Mouse (Mus musculus) fibroblast of lung, adult 2 months (primary cell): ENCODE results near the gene Gng10.

Source experiments
- DNase-seq: peaks from one replicate; pipeline ENCODE4 v3.0.0-alpha.2; 2011; ENCODE audit warnings: low read depth

The Gng10 gene

DNA sequence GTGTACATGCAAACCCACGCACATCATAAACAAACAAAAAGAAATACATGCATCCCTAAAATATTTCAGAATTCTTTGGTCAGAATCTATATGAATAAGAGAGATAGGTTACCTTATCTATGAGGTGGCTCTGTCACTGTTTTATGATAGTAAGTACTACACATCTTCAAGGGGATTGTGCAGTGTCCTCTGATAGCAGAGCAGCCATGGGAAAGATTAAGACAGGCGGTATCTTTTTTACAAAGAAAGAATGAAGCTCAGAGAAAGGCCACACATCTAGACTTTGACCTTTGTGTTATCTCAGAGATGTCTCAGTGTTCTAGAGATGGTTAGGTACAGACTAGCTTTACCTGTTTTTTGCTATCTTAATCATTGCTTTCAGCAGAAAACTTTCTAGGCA, 18.0 kb upstream of the Gng10 start:
- DNase-seq, result no peak

DNA sequence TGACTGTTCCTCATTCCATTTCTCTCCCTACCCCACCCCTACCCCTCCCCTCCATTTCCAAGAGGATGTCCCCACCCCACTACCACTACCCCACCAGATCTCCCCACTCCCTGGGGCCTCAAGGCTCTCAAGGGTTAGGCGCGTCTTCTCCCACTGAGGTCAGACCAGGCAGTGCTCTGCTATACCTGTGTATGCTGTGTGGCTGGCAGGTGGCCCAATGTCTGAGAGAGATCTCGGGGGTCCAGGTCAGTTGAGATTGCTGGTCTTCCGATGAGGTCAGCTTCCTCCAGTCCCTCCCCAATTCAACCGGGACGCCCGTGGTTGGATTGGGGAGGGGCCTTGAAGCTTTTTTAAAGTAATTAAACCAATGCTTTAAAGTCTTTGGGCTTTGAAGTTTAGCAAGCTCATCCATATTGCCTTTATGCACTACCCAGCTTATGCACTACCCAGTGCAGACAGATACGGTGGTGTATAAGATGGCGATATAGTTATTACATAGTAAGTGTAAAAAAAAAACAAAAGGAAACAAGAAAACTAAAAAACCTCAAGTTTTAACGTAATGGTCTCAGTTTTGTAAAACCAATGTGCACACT, 467 bp upstream of the Gng10 start:
- no peak for DNase-seq

DNA sequence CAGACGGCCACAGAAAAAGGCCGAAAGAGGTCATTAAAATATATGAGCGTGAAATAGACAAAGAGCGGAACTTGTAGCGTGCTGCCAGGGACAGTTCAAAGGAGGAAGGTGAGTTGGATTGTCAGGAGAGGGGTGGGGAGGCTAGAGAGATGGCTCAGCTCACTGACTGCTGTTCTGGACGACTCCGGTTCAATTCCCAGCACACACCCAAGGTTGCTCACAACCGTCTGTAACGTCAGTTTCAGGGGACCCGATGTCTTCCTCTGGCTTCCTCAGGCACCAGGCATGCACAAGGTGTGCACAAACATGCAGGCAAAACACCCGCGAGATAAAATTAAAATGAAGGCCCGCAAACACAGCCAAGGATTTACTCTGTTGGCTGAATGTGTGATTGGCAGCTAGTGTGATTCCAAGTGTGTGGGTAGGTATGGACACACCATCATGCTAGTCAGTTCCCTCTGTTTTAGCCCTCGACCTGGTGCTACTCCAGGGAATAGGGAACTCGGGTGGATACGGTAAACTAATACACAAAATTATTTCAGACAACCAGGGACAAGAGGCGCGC, 980 bp downstream of the Gng10 start:
- DNase-seq, result no peak

DNA sequence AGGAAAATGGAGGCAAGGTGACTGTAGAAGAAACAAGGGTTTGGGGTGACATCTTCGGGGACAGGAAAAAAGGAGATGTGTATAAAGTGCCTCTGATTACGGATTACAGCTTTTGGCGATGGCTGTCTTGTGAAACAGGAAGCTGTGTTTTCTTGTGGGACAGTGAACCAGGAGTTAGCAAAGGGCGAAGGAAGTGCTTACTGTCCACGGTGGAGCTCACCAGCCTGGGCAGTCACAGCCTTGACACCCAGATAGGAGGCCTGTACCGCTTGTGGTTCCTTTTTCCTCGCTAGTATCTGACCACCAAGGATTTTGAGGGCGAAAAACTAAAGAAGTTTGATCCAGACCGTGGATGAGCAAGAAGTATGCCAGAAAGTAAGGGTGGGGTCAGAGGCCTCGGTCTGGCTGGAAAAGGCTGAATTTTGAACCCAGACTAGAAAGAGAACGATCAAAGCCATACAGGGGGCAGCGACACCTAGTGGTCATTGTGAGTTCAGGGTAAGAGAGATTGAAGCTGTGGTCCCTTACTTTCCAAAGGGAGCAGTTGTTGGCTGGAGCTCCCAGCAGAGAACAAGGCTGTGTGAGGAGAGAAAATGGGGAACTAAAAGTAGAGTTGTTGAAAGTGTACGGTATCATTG, 1.7 kb downstream of the Gng10 start:
- DNase-seq, result peak; percentile 63

DNA sequence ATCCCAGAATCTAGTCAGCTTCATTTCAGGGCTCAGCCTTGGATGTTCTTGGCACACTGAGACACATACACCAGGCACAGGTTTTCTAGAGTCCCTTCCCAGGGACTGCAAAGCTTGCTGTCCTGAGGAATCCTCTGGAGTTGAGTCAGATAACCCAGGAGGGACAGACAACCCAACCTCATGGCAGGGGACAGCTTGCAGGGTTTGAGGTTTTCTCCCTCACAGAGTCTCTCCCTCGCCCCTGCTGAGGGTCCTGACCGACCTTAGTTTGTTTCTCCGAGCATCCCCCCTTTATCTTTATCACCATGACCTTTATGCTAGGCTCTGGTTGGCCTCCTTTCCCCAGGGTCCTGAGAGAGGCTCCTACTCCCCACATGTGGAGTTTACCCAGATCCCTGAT, 2.6 kb downstream of the Gng10 start:
- DNase-seq, result no peak

DNA sequence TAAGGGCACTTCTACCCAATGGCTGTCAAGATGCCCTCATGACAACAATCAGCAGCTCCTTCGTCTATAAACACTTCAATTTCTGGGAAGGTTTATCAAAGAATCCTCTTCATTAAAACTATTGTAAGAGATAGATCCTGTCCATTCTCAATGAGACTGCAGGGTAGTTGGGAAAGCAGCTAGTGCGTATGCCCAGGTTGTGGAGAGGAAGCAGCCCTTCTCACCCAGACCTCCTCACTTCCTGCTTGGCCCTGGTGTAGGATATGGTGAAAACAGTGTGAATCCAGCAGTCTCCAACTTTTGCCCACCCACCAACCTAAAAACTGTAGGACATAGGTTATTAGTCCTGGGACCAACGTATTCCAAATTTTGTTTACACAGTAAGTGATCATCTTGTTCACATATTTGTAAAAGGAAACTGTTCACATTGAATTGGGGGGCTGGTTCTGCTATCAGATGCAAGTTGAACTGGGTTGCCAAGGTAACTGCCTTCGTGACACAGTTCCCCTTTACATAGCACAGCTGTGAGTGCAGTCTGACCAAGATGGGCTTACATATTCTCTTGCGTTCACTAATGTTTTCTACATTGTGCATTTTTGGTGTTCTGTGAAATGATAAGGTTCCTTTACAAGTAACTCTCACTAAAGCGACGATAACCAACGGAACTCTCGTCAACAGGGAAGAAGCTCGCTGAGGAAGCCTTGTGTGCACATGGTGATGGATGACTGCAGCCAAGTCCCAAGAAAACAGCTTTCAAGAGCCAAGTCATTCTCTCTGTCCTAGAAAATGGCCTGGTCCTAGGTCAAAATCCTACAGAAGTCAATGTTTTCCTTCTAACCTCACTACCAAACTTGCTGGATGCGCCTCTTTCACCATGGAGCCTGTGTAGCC, 5.8 kb downstream of the Gng10 start:
- DNase-seq, result no peak

DNA sequence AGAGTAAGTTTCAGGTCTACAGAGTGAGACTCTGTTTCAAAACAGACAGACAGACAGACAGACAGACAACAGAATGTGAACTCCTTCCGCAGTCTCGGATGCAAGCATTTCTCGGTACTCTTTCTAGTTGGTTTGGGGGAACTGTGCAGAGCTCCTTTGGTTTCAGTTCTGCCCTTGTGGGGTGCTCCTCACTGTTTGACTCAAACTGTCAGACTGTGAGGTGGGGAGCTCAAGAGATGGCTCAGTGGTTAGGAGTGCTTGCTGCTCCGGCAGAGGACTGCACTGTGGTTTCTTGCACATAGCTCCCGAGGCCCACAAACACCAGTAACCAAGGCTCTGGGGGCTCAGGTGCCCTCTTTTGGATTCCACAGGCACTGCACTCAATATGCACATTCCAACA, 8.2 kb downstream of the Gng10 start:
- DNase-seq, result no peak

DNA sequence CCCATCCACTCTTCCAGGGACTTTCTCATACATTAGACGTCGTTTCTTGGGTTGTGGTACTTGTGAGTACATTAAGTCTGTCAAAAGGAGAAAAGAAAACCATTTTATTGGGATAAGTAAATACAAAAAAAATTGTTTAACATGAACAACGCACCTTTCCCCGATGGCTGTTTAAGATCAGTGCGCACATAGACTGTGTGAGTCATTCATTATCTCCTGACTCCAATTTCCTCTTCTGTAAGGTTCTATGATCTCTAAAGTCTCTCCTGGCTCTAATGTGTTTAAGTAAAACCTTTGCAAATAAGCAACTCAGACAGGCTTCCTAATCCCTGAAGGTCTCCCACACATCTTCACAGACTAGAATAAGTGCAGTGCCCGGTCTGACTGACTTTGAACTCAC, 9.0 kb downstream of the Gng10 start:
- DNase-seq, result no peak

DNA sequence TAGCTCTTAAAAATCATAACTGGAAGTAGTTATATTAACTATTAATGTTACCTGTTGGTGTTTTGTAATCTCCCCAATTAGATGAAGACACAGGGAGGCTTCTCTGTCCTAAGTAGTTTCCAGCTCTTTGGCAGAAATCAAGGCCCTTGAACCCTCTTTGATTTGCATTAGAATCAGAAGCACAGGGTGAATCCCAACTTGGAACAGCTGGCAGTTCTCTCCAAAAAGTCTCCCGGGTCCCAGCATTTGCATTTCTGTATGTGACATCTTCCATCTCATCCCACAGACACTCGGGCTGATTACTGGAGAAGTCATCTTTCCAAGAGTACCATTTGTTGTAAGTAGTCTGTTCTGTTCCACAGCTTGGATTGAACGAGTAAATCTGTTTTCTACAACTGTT, 12.3 kb downstream of the Gng10 start:
- DNase-seq, result no peak

DNA sequence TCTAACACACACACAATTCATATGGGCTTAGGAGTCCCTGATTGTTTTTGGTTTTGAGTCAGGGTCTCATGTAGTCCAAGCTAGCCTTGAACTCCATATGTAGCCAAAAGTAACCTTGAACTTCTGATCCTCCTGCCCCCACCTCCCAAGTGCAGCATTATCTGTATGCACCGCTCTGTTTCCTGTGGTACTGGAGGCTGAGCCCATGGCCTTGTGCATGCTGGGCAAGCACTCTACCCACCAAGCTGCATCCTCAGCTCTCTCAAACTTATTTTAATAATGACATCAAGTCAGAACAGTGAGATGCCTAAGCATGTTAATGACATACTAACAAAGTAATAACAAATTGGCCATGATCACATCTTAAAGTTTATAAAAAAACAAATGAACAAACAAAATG, 16.2 kb downstream of the Gng10 start:
- no peak for DNase-seq

DNA sequence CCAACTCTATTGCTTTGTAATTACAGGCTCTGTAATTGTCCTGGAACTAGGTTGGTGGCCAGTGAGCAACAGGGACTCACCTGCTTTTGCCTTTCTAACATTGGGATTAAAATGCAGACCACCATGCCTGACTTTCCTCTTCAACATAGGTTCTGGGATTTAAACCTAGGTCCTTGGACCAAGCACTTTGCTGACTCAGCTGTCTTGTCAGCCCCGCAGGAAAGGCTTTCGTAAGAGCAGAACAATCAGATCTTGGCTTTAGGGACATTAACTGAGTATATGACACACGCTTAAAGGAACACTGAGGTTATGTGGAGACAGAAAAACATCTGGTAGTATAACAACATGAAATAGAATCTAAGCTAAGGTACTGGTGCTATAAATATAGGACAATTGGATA, 23.0 kb downstream of the Gng10 start:
- no peak for DNase-seq

DNA sequence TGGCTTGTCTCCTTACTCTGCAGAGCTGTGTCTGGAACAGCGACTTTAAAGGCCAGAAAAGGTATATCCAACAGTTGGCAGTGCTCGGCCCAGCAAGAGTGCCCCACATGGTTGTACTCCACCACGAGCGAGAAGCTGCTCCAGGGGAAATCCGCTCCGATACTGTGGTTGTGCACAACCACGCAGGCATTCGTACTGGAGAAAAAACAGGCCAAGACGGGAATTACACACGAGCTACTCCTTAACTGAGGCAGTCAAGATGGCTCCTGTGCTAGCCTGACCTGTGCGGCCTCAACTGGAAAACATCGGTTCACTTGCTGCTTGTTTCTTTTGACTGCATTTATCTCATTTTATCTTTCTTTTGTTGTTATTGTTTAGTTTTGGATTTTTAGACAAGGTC, 27.6 kb downstream of the Gng10 start:
- no peak for DNase-seq

DNA sequence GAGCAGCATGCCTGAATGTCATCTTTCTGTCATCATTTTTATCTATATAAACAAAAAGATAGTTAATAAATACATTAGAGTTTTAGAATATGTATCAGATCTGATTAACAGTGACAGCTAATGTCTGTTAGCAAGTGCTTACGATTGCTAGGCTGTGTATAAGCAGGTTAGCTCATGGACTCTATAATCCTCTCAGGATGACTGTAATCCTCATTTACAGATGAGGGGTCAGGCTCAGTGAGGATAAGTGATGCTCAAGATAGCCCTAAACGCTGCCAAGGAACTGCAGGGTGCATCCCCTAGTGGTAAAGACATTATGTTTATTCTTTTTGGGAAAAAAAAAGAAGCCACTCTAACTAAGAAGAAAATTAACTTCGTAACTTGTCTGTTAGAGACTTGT, 34.4 kb downstream of the Gng10 start:
- DNase-seq, result no peak

DNA sequence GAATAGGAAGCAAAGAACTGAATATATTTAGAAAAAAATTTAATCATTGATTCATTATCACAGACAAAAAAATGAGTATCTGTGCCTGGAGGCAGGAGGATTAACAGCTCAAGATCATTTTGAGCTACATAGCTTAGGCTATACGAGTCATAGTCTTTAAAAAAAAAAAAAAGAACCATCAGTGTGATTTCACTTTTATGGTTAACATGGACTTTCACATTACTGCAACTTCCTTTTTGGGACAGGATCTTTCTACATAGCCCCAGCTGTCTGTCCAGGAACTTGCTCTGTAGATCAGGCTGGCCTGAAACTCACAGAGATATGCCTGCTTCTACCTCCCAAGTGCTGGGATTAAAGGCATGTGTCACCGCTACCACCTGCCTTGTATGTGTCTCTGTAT, 48.5 kb downstream of the Gng10 start:
- DNase-seq, result no peak

DNA sequence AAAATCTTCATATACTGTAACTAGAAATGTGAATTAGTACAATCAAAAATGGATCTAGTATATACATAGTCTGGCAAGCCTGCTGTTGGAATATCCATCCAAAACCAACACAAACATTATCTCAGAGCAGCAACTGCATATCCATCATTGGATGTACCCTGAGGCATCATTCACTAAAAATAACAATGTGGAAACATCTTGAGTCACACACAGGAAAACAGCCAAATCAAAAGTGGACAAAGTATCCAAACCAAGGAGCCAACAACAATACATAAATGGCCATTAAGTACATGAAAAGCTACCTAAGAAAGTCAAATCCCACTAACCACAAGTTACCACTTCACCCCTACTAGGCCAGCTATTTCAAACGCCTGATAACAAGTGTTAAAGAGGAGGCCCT, 54.5 kb downstream of the Gng10 start:
- DNase-seq, result no peak
